Mouse (Mus musculus): ENCODE data around the gene Tbl3.

DNA sequence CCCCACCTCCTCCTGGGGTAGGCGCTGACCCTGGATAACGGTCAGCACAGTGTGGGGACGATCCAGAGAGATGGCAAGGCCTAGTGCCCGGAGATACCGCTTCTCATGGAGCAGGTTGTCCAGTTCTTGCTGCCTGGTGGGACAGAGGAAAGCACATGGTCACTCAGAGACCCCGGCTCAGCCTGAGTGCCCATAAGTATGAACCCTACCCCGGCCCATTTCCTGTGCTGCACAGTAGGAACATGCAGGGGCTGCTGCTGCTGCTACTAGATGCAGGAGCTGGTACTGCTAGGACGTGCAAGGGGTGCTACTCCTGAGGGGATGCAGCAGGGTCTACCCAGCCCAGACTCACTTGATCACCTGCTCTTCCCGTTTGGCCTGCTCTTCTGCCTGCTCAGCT is 6.2 kb downstream of the Tbl3 start:
- TF ChIP-seq E2F4 (IDR thresholded peaks at IDR 0.05; ENCODE audit: insufficient read depth) (no peak), USF1 (IDR thresholded peaks at IDR 0.05; ENCODE audit: low read depth) (no peak), MYOG (IDR thresholded peaks at IDR 0.05; ENCODE audit: control insufficient read depth in 1 of 3, insufficient read depth in 1 of 3, insufficient read length in 2 of 3, low read depth in 2 of 3) (no peak), MYOD1 (IDR thresholded peaks at IDR 0.05; ENCODE audit: control insufficient read depth in 1 of 3, insufficient read length in 2 of 3, low read depth in 2 of 3) (no peak), POLR2AphosphoS2 (IDR thresholded peaks at IDR 0.05; ENCODE audit: insufficient read length, low read depth) (no peak), TCF3 (IDR thresholded peaks at IDR 0.05; ENCODE audit: insufficient read length, low read depth) (no peak)

All from myocyte (in vitro differentiated cells).